Mouse (Mus musculus): ENCODE results near the gene Commd1. TPM values are rescaled to one million over a fixed set of nuclear protein-coding genes. Genes with fewer than 3 reads are reported as not detected.

The Commd1 gene
- polyA plus RNA-seq, 1 experiment from 2014 or later, result 167 TPM

- peak within 1 kb of the TSS; percentile 72 for H3K4me2 ChIP-seq
- WGBS (ENCODE audit: insufficient replicate concordance), result 38% methylated on average over 56 of the region's 56 CpGs
- H3K27ac ChIP-seq (replicated peaks), result peak within 1 kb of the TSS; percentile 97
- H3K4me1 ChIP-seq (replicated peaks), result peaks cover 25% of the 10 kb centered on the region
- H3K9me3 ChIP-seq (replicated peaks), result no peaks in the 10 kb centered on the region
- H3K9ac ChIP-seq, result peak within 1 kb of the TSS; percentile 64
- H3K27me3 ChIP-seq, result no peaks in the 10 kb centered on the region
- H3K36me3 ChIP-seq (replicated peaks), result peaks cover 13% of the 10 kb centered on the region
- ATAC-seq (ENCODE audit: insufficient read depth), result peak; percentile 91
- H3K4me3 ChIP-seq (replicated peaks), result peak within 1 kb of the TSS; percentile 66
These were observed 10.1 kb downstream of the Commd1 start, which contains the start of gene Zrsr1 for GRCm38 (mm10) chr11:22971835-22972709. Gene Zrsr1 (plus strand): TSS chr11:22972005.

- H3K4me1 ChIP-seq (replicated peaks), result peaks cover 18% of the 10 kb centered on the region
- peaks cover 11% of the 10 kb centered on the region for H3K36me3 ChIP-seq (replicated peaks)
- no peaks in the 10 kb centered on the region for H3K27me3 ChIP-seq
- H3K9ac ChIP-seq, result no peak overlapping the region
- H3K4me3 ChIP-seq (replicated peaks), result no peak overlapping the region
- H3K9me3 ChIP-seq (replicated peaks), result no peaks in the 10 kb centered on the region
- no peak for ATAC-seq (ENCODE audit: insufficient read depth)
- H3K4me2 ChIP-seq, result no peak overlapping the region
- 87% methylated on average over 1 of the region's 1 CpGs for WGBS (ENCODE audit: insufficient replicate concordance)
- no peak overlapping the region for H3K27ac ChIP-seq (replicated peaks)
These were observed 11.6 kb downstream of the Commd1 start for GRCm38 (mm10) chr11:22970546-22970945.

- no peaks in the 10 kb centered on the region for H3K9me3 ChIP-seq (replicated peaks)
- no peak for ATAC-seq (ENCODE audit: insufficient read depth)
- no peak overlapping the region for H3K9ac ChIP-seq
- H3K4me2 ChIP-seq, result no peak overlapping the region
- H3K27me3 ChIP-seq, result no peaks in the 10 kb centered on the region
- 17% methylated on average over 6 of the region's 6 CpGs for WGBS (ENCODE audit: insufficient replicate concordance)
- no peak overlapping the region for H3K4me3 ChIP-seq (replicated peaks)
- peaks cover 11% of the 10 kb centered on the region for H3K36me3 ChIP-seq (replicated peaks)
- no peak overlapping the region for H3K27ac ChIP-seq (replicated peaks)
- H3K4me1 ChIP-seq (replicated peaks), result peaks cover 16% of the 10 kb centered on the region
These were observed 12.7 kb downstream of the Commd1 start for GRCm38 (mm10) chr11:22969486-22969885.

GRCm38 (mm10) chr11:22965503-22965902 is 16.7 kb downstream of the Commd1 start:
- Histone ChIP-seq H3K27ac (replicated peaks) (no peak overlapping the region), H3K27me3 (no peaks in the 10 kb centered on the region), H3K4me3 (replicated peaks) (no peak overlapping the region), H3K9me3 (replicated peaks) (no peaks in the 10 kb centered on the region), H3K4me2 (no peak overlapping the region), H3K36me3 (replicated peaks) (peaks cover 11% of the 10 kb centered on the region), H3K9ac (no peak overlapping the region), H3K4me1 (replicated peaks) (peaks cover 8% of the 10 kb centered on the region; the same call in 1 of the 2 replicates)
- 83% methylated on average over 4 of the region's 4 CpGs for WGBS (ENCODE audit: insufficient replicate concordance)
- no peak for ATAC-seq (ENCODE audit: insufficient read depth)

- Histone ChIP-seq H3K27ac (replicated peaks) (no peak overlapping the region), H3K9ac (no peak overlapping the region), H3K4me2 (no peak overlapping the region), H3K36me3 (replicated peaks) (peaks cover 11% of the 10 kb centered on the region), H3K4me1 (replicated peaks) (0 out of 2 replicates have a peak, but pooled peaks cover 3% of the 10 kb centered on the region), H3K4me3 (replicated peaks) (no peak overlapping the region), H3K9me3 (replicated peaks) (no peaks in the 10 kb centered on the region), H3K27me3 (no peaks in the 10 kb centered on the region)
- peak; percentile 40; the same call in 1 of the 2 replicates for ATAC-seq (ENCODE audit: insufficient read depth)
- 71% methylated on average over 4 of the region's 4 CpGs for WGBS (ENCODE audit: insufficient replicate concordance)
These were observed 17.8 kb downstream of the Commd1 start for GRCm38 (mm10) chr11:22964401-22964800.

- 0 out of 2 replicates have a peak, but pooled peaks cover 3% of the 10 kb centered on the region for H3K4me1 ChIP-seq (replicated peaks)
- H3K9ac ChIP-seq, result no peak overlapping the region
- H3K9me3 ChIP-seq (replicated peaks), result no peaks in the 10 kb centered on the region
- no peak overlapping the region for H3K27ac ChIP-seq (replicated peaks)
- ATAC-seq (ENCODE audit: insufficient read depth), result no peak
- no peak overlapping the region for H3K4me2 ChIP-seq
- no peaks in the 10 kb centered on the region for H3K27me3 ChIP-seq
- no peak overlapping the region for H3K4me3 ChIP-seq (replicated peaks)
- WGBS (ENCODE audit: insufficient replicate concordance), result 55% methylated on average over 1 of the region's 1 CpGs
- peaks cover 10% of the 10 kb centered on the region for H3K36me3 ChIP-seq (replicated peaks)
These were observed 20.1 kb downstream of the Commd1 start for GRCm38 (mm10) chr11:22962101-22962500.

GRCm38 (mm10) chr11:22957791-22958374 is 24.3 kb downstream of the Commd1 start:
- H3K4me3 ChIP-seq (replicated peaks), result no peak overlapping the region
- H3K27me3 ChIP-seq, result no peaks in the 10 kb centered on the region
- 68% methylated on average over 4 of the region's 4 CpGs for WGBS (ENCODE audit: insufficient replicate concordance)
- no peak overlapping the region for H3K4me2 ChIP-seq
- no peaks in the 10 kb centered on the region for H3K9me3 ChIP-seq (replicated peaks)
- H3K4me1 ChIP-seq (replicated peaks), result no peaks in the 10 kb centered on the region
- no peaks in the 10 kb centered on the region for H3K36me3 ChIP-seq (replicated peaks)
- no peak for ATAC-seq (ENCODE audit: insufficient read depth)
- H3K9ac ChIP-seq, result no peak overlapping the region
- H3K27ac ChIP-seq (replicated peaks), result no peak overlapping the region

GRCm38 (mm10) chr11:22956830-22957229 is 25.4 kb downstream of the Commd1 start:
- Histone ChIP-seq H3K27ac (replicated peaks) (no peak overlapping the region), H3K9me3 (replicated peaks) (no peaks in the 10 kb centered on the region), H3K27me3 (no peaks in the 10 kb centered on the region), H3K9ac (no peak overlapping the region), H3K4me1 (replicated peaks) (no peaks in the 10 kb centered on the region), H3K4me3 (replicated peaks) (no peak overlapping the region), H3K36me3 (replicated peaks) (no peaks in the 10 kb centered on the region), H3K4me2 (no peak overlapping the region)
- WGBS (ENCODE audit: insufficient replicate concordance), result 58% methylated on average over 4 of the region's 4 CpGs
- ATAC-seq (ENCODE audit: insufficient read depth), result peak; percentile 28; the same call in 1 of the 2 replicates

- H3K27ac ChIP-seq (replicated peaks), result no peak overlapping the region
- no peaks in the 10 kb centered on the region for H3K4me1 ChIP-seq (replicated peaks)
- H3K9ac ChIP-seq, result no peak overlapping the region
- H3K4me2 ChIP-seq, result no peak overlapping the region
- no peaks in the 10 kb centered on the region for H3K27me3 ChIP-seq
- no peak for ATAC-seq (ENCODE audit: insufficient read depth)
- no peaks in the 10 kb centered on the region for H3K9me3 ChIP-seq (replicated peaks)
- no peak overlapping the region for H3K4me3 ChIP-seq (replicated peaks)
- H3K36me3 ChIP-seq (replicated peaks), result no peaks in the 10 kb centered on the region
- 88% methylated on average over 6 of the region's 6 CpGs for WGBS (ENCODE audit: insufficient replicate concordance)
These were observed 25.8 kb downstream of the Commd1 start for GRCm38 (mm10) chr11:22956346-22956745.

- Histone ChIP-seq H3K4me1 (replicated peaks) (peaks cover 6% of the 10 kb centered on the region; the same call in 1 of the 2 replicates), H3K4me3 (replicated peaks) (no peak overlapping the region), H3K9ac (no peak overlapping the region), H3K27ac (replicated peaks) (no peak overlapping the region), H3K9me3 (replicated peaks) (no peaks in the 10 kb centered on the region), H3K27me3 (no peaks in the 10 kb centered on the region), H3K4me2 (no peak overlapping the region), H3K36me3 (replicated peaks) (no peaks in the 10 kb centered on the region)
- WGBS (ENCODE audit: insufficient replicate concordance), result 62% methylated on average over 7 of the region's 7 CpGs
- no peak for ATAC-seq (ENCODE audit: insufficient read depth)
These were observed 29.5 kb downstream of the Commd1 start for GRCm38 (mm10) chr11:22952668-22953067.

- Histone ChIP-seq H3K9me3 (replicated peaks) (no peaks in the 10 kb centered on the region), H3K27me3 (no peaks in the 10 kb centered on the region), H3K4me2 (no peak overlapping the region), H3K4me3 (replicated peaks) (no peak overlapping the region), H3K36me3 (replicated peaks) (no peaks in the 10 kb centered on the region), H3K9ac (no peak overlapping the region), H3K4me1 (replicated peaks) (peaks cover 12% of the 10 kb centered on the region), H3K27ac (replicated peaks) (no peak overlapping the region)
- no peak for ATAC-seq (ENCODE audit: insufficient read depth)
- 72% methylated on average over 6 of the region's 6 CpGs for WGBS (ENCODE audit: insufficient replicate concordance)
These were observed 32.1 kb downstream of the Commd1 start for GRCm38 (mm10) chr11:22950131-22950530.
